Mouse (Mus musculus) left cerebral cortex, postnatal 25 days (tissue): Measurements from ENCODE around the gene Tph2. TPM values are rescaled to one million over a fixed set of nuclear protein-coding genes. Genes with fewer than 3 reads are reported as not detected.
A peak's percentile ranks its signal among the peaks of the same experiment; 100 is the strongest.

Source experiments
- DNase-seq, 2 experiments: peaks; one replicate each; pipeline ENCODE4 v3.0.0; 2022; ENCODE audit warnings: low spot score in 2 of 2, mixed read lengths in 1 of 2
- intact Hi-C: fragments of 180-260 bp; cut with DNase I; formaldehyde crosslinking; loops from one replicate; pipeline ENCODE4 v1.15.1; 2025
- total RNA-seq, 2 experiments: library from RNA; stranded (reverse); gene quantifications; 2 replicates each; pipeline ENCODE4 v1.2.3; 2021

Tph2 gene
- total RNA-seq, 2 experiments from 2014 or later: 0.43 to 1.2 TPM

- intact Hi-C loops: no loop called here
- DNase-seq: no peak
Measured at GRCm38 (mm10) chr10:115146257-115146898, 38.4 kb downstream of the Tph2 start.

- no peak for DNase-seq
- intact Hi-C loops: no loop called here
Measured at GRCm38 (mm10) chr10:115144542-115144941, 40.3 kb downstream of the Tph2 start.

- DNase-seq: no peak
- intact Hi-C loops: no loop called here
Measured at GRCm38 (mm10) chr10:115143641-115144040, 41.2 kb downstream of the Tph2 start.

- no peak for DNase-seq
- intact Hi-C loops: no loop called here
Measured at GRCm38 (mm10) chr10:115137016-115137415, 47.8 kb downstream of the Tph2 start.

- intact Hi-C loops: no loop called here
Measured at GRCm38 (mm10) chr10:115127907-115128306, 56.9 kb downstream of the Tph2 start.

GRCm38 (mm10) chr10:115125550-115125949 lies 59.3 kb downstream of the Tph2 start:
- DNase-seq: no peak
- intact Hi-C loops: no loop called here

More at GRCm38 (mm10) chr10:115127907-115128306, 56.9 kb downstream of the Tph2 start:
- no peak for DNase-seq

- DNase-seq: no peak
- intact Hi-C loops: no loop called here
Measured at GRCm38 (mm10) chr10:115125027-115125426, 59.8 kb downstream of the Tph2 start.

GRCm38 (mm10) chr10:115107666-115108540 lies 76.9 kb downstream of the Tph2 start:
- no peak for DNase-seq
- intact Hi-C loops: no loop called here

GRCm38 (mm10) chr10:115104175-115104574 lies 80.6 kb downstream of the Tph2 start:
- intact Hi-C loops: no loop called here
- no peak for DNase-seq

- no peak for DNase-seq
- intact Hi-C loops: loop anchor here (5.0 kb wide), 2 partner anchors 298 to 1993 kb away; partner anchors contain the start of gene Trhde
Measured at GRCm38 (mm10) chr10:115099890-115100580, 84.8 kb downstream of the Tph2 start.

- intact Hi-C loops: loop anchor here (5.0 kb wide), 2 partner anchors 295 to 1990 kb away; partner anchors contain the start of gene Trhde
- DNase-seq: peak; percentile 77 to 86
Measured at GRCm38 (mm10) chr10:115097163-115097562, 87.7 kb downstream of the Tph2 start.

GRCm38 (mm10) chr10:115096191-115096590 lies 88.6 kb downstream of the Tph2 start:
- intact Hi-C loops: loop anchor here (5.0 kb wide), 2 partner anchors 294 to 1989 kb away; partner anchors contain the start of gene Trhde
- DNase-seq: no peak

- DNase-seq: no peak
- intact Hi-C loops: no loop called here
Measured at GRCm38 (mm10) chr10:115078232-115078631, 106.6 kb downstream of the Tph2 start.

GRCm38 (mm10) chr10:115069123-115069911 lies 115.5 kb downstream of the Tph2 start:
- intact Hi-C loops: no loop called here
- peak in 1 of 2 experiments; percentile 25 for DNase-seq

- intact Hi-C loops: no loop called here
- DNase-seq: no peak
Measured at GRCm38 (mm10) chr10:115063936-115064335, 120.9 kb downstream of the Tph2 start.

GRCm38 (mm10) chr10:115061498-115061897 lies 123.3 kb downstream of the Tph2 start:
- DNase-seq: no peak
- intact Hi-C loops: loop anchor here (2.0 kb wide), 1 partner anchor 77 kb away; no protein-coding TSS in a partner anchor

GRCm38 (mm10) chr10:115060759-115061158 lies 124.1 kb downstream of the Tph2 start:
- DNase-seq: no peak
- intact Hi-C loops: loop anchor here (2.0 kb wide), 1 partner anchor 78 kb away; no protein-coding TSS in a partner anchor

- intact Hi-C loops: no loop called here
- no peak for DNase-seq
Measured at GRCm38 (mm10) chr10:115051602-115052001, 133.2 kb downstream of the Tph2 start.

GRCm38 (mm10) chr10:115050674-115051073 lies 134.1 kb downstream of the Tph2 start:
- DNase-seq: no peak
- intact Hi-C loops: no loop called here
